9 mouse cellular contexts compared by ENCODE assay signal in genomic region chr13:43399576-43399975, GRCm38 (mm10). TPM values are rescaled to one million over a fixed set of nuclear protein-coding genes. Genes with fewer than 3 reads are reported as not detected.
DNase-seq lines count a peak whose midpoint lies in the region; TF ChIP-seq lines count a peak whose summit lies in the region.
"Had no signal": no experiment of that assay in that cellular context is flagged by ENCODE, and none has a peak within 500 bp of the region (broad histone marks: within the 10 kb centered on the region; RNA-seq: fewer than 3 reads in every experiment).

No protein-coding gene starts in this region.

- peaks cover 74% of the 10 kb centered on the region for H3K36me3 ChIP-seq in hindbrain, embryonic 10.5 days
- peaks cover 27% of the 10 kb centered on the region for H3K36me3 ChIP-seq in macrophage (ENCODE audit: inconsistent target)

- no peaks in the 10 kb centered on the region for H3K27me3 ChIP-seq in hindbrain, embryonic 10.5 days (ENCODE audit: insufficient read depth, poor library complexity, severe bottlenecking)

- peaks cover 30% of the 10 kb centered on the region for H3K79me2 ChIP-seq in macrophage (ENCODE audit: inconsistent target)

- 94% methylated on average over 5 of the region's 5 CpGs for WGBS in hindbrain, embryonic 10.5 days
- 38% methylated on average over 5 of the region's 5 CpGs for whole genome bisulfite sequencing in macrophage (ENCODE audit: missing documents)

- peaks cover 9% of the 10 kb centered on the region for H3K4me1 ChIP-seq in hindbrain, embryonic 10.5 days (replicated peaks)

- no peak for TF ChIP-seq CTCF in gastrocnemius, adult 2 months (IDR thresholded peaks at IDR 0.05)

- DNase-seq in gastrocnemius, adult 2 months = no peak
- DNase-seq in gastrocnemius, postnatal 10 days = no peak
- peak; percentile 60 to 69 for DNase-seq in B cell, adult 2 months
- DNase-seq in hindbrain, embryonic 10.5 days (ENCODE audit: low spot score) = no peak
- no peak for DNase-seq in frontal cortex, adult 2 months (ENCODE audit: extremely low spot score in 1 of 2, low spot score in 1 of 2)
- DNase-seq in gastrocnemius, postnatal 25 days = no peak
- DNase-seq in right cerebral cortex, postnatal 10 days (ENCODE audit: low spot score in 2 of 2) = no peak
- DNase-seq: kidney, adult 8-10 months had no signal

- H3K4me3 ChIP-seq in gastrocnemius, adult 2 months = peak overlapping the region; percentile 98
- H3K4me3 ChIP-seq in hindbrain, embryonic 10.5 days = peak overlapping the region; percentile 91
- H3K4me3 ChIP-seq in macrophage (ENCODE audit: inconsistent target) = peak overlapping the region; percentile 84; the same call in 1 of the 2 replicates

- no peak overlapping the region for H3K27ac ChIP-seq in gastrocnemius, adult 2 months
- no peak overlapping the region for H3K27ac ChIP-seq in hindbrain, embryonic 10.5 days
- H3K27ac ChIP-seq in macrophage = no peak overlapping the region

- H3K9me3 ChIP-seq in hindbrain, embryonic 10.5 days = no peaks in the 10 kb centered on the region

- intact Hi-C loops in gastrocnemius, adult 2 months (cut with DNase I) = loop anchor here (5.0 kb wide), 2 partner anchors 83 to 217 kb away; partner anchors contain the start of gene Ranbp9

RNA-seq across cellular contexts. Expression of gene Nol7, which starts 1.4 kb away (rescaled TPM):
- total RNA-seq in gastrocnemius, adult 2 months (2021) = 100 to 1,000 TPM; 118 to 138 TPM
- 100 to 1,000 TPM; 149 to 160 TPM for total RNA-seq in gastrocnemius, postnatal 10 days (2021)
- 161 and 167 TPM in 2 replicates for polyA plus RNA-seq in hindbrain, embryonic 10.5 days (2016; fragmentation: Nextera tagmentation; extraction: Ambion mirVana)
- total RNA-seq in macrophage (2018; cell fraction: chromatin; rRNA removed) = 10 to 100 TPM; 10.7 to 64.3 (median 32.5) TPM
- total RNA-seq in macrophage (2018; cell fraction: cytosol; rRNA removed) = 10 to 100 TPM; 57.3 to 87.3 (median 69.7) TPM
- total RNA-seq in macrophage (2018; cell fraction: nucleus; rRNA removed) = 10 to 100 TPM; 21.1 to 53.2 (median 34.4) TPM
- polyA plus RNA-seq in macrophage (2018) = 65.3 to 94.3 TPM (median 93.9 TPM) in 3 replicates
- polyA plus RNA-seq in frontal cortex, adult 2 months (2012; rRNA removed) = 77.6 and 101 TPM in 2 replicates
- 100 to 1,000 TPM; 108 to 109 TPM for total RNA-seq in gastrocnemius, postnatal 25 days (2021)

RNA-seq across cellular contexts. Expression of gene Sirt5, which starts 34.3 kb away (rescaled TPM):
- 10 to 100 TPM; 12.1 to 19.8 TPM for total RNA-seq in gastrocnemius, adult 2 months (2021)
- 10 to 100 TPM; 13.3 to 14.0 TPM for total RNA-seq in gastrocnemius, postnatal 10 days (2021)
- 20.8 and 24.9 TPM in 2 replicates for polyA plus RNA-seq in hindbrain, embryonic 10.5 days (2016; fragmentation: Nextera tagmentation; extraction: Ambion mirVana)
- total RNA-seq in macrophage (2018; cell fraction: chromatin; rRNA removed) = 10 to 100 TPM in 15 of 26 experiments, 1 to 10 TPM in 11; 1.6 to 38.5 (median 12.1) TPM
- 1 to 10 TPM; 1.9 to 6.0 (median 4.2) TPM for total RNA-seq in macrophage (2018; cell fraction: cytosol; rRNA removed)
- total RNA-seq in macrophage (2018; cell fraction: nucleus; rRNA removed) = 10 to 100 TPM in 11 of 26 experiments, 1 to 10 TPM in 15; 2.0 to 28.9 (median 8.9) TPM
- 4.2 to 6.8 TPM (median 4.5 TPM) in 3 replicates for polyA plus RNA-seq in macrophage (2018)
- polyA plus RNA-seq in frontal cortex, adult 2 months (2012; rRNA removed) = 16.4 and 19.5 TPM in 2 replicates
- 10 to 100 TPM; 16.3 to 21.4 TPM for total RNA-seq in gastrocnemius, postnatal 25 days (2021)

Comparison
In these comparisons a context has a peak if more than half of its experiments do, and no peak if none do; other contexts are left out.
1. DNase-seq: peak in B cell, adult 2 months (2 of 2); none in gastrocnemius, adult 2 months (single experiment), gastrocnemius, postnatal 10 days (single experiment), hindbrain, embryonic 10.5 days (single experiment), frontal cortex, adult 2 months (0 of 2), gastrocnemius, postnatal 25 days (single experiment) and right cerebral cortex, postnatal 10 days (0 of 2).
2. Peak in every context shown above with its lines, with median percentiles within 50 percentile points of each other: H3K4me3 ChIP-seq.